Mouse (Mus musculus) liver, embryonic 11.5 days (tissue): ENCODE results near the gene Osbpl3. TPM values are rescaled to one million over a fixed set of nuclear protein-coding genes. Genes with fewer than 3 reads are reported as not detected.
A peak's percentile ranks its signal among the peaks of the same experiment; 100 is the strongest.

Experiments used
- ATAC-seq: fragments of 200-750 bp; cut with Nextera tagmentation; replicated peaks from 2 replicates; pipeline ENCODE4 v1.8.0; 2017; ENCODE audit warnings: moderate number of reproducible peaks, mild to moderate bottlenecking, moderate TSS enrichment, moderate library complexity; ENCODE audit not compliant: low FRiP score
- DNase-seq: peaks from one replicate; pipeline ENCODE4 v3.0.0-alpha.2; 2017; ENCODE audit warnings: low spot score
- H3K27ac ChIP-seq: fragments of 300-500 bp; sonication (generic); 2 replicates; pipeline ENCODE4 v1.5.1; 2014; ENCODE audit warnings: mild to moderate bottlenecking, low read depth, low read length, control low read depth
- H3K27me3 ChIP-seq: fragments of 300-500 bp; sonication (generic); replicated peaks from 2 replicates; pipeline ENCODE4 v1.6.1; 2014; ENCODE audit warnings: low read length, mixed read lengths; ENCODE audit not compliant: control insufficient read depth, insufficient read depth
- H3K36me3 ChIP-seq: fragments of 300-500 bp; sonication (generic); 2 replicates; pipeline ENCODE4 v1.6.1; 2014; ENCODE audit warnings: mild to moderate bottlenecking, low read length, moderate library complexity, mixed read lengths; ENCODE audit not compliant: control insufficient read depth, insufficient read depth
- H3K4me1 ChIP-seq: fragments of 300-500 bp; sonication (generic); replicated peaks from 2 replicates; pipeline ENCODE4 v1.6.1; 2014; ENCODE audit warnings: low read length, mixed read lengths; ENCODE audit not compliant: control insufficient read depth, insufficient read depth
- H3K4me2 ChIP-seq: fragments of 300-500 bp; sonication (generic); 2 replicates; pipeline ENCODE4 v1.6.1; 2014; ENCODE audit warnings: mild to moderate bottlenecking, control low read depth, moderate library complexity
- H3K4me3 ChIP-seq: fragments of 300-500 bp; sonication (generic); 2 replicates; pipeline ENCODE4 v1.5.1; 2014; ENCODE audit warnings: low read depth, low read length, control low read depth
- H3K9ac ChIP-seq: fragments of 300-500 bp; sonication (generic); 2 replicates; pipeline ENCODE4 v1.6.1; 2014; ENCODE audit warnings: low read depth, low read length, control low read depth
- H3K9me3 ChIP-seq: fragments of 300-500 bp; sonication (generic); 2 replicates; pipeline ENCODE4 v1.6.1; 2016; ENCODE audit warnings: low read length, inconsistent platforms, mixed read lengths; ENCODE audit not compliant: control insufficient read depth
- WGBS: fragments of 180-500 bp; shearing (Covaris S2); extraction: QIAGEN DNeasy Blood & Tissue Kit; methylation state at CpG from one replicate; pipeline ENCODE4 v1.1.7; 2014; 5-methylcytosine and 5-hydroxymethylcytosine counted together
- polyA plus RNA-seq: library from polyadenylated mRNA; unstranded; fragments of >200 nt; fragmentation: Nextera tagmentation; extraction: Ambion mirVana; gene quantifications from 2 replicates; pipeline ENCODE4 v1.2.1, GENCODE M21; 2014

Osbpl3 gene
- polyA plus RNA-seq, result 2.5 and 2.8 TPM in 2 replicates

- under 1% methylated on average over 45 of the region's 45 CpGs for WGBS
- peaks cover 3% of the 10 kb centered on the region for H3K27me3 ChIP-seq
- ATAC-seq (peak; percentile 93), DNase-seq (peak; percentile 85)
- no peaks in the 10 kb centered on the region for H3K4me1 ChIP-seq
- H3K9ac ChIP-seq, result peak within 1 kb of the TSS; percentile 67
- no peaks in the 10 kb centered on the region for H3K9me3 ChIP-seq
- H3K4me2 ChIP-seq, result peak within 1 kb of the TSS; percentile 98
- H3K36me3 ChIP-seq, result no peaks in the 10 kb centered on the region
- peak within 1 kb of the TSS; percentile 61 for H3K4me3 ChIP-seq
- no peak within 1 kb of the TSS; the same call in 1 of the 2 replicates for H3K27ac ChIP-seq
Observed at GRCm38 (mm10) chr6:50455829-50456469, at the start of gene Osbpl3. Gene Osbpl3, minus strand, starts transcription at chr6:50456201.

- H3K4me2 ChIP-seq, result peak overlapping the region; percentile 62
- no peaks in the 10 kb centered on the region for H3K9me3 ChIP-seq
- no peaks in the 10 kb centered on the region for H3K27me3 ChIP-seq
- H3K9ac ChIP-seq, result peak overlapping the region; percentile 52
- ATAC-seq (peak; percentile 69; the same call in 1 of the 2 replicates), DNase-seq (no peak)
- H3K36me3 ChIP-seq, result no peaks in the 10 kb centered on the region
- 70% methylated on average over 5 of the region's 5 CpGs for WGBS
- H3K4me1 ChIP-seq, result no peaks in the 10 kb centered on the region
- no peak overlapping the region for H3K27ac ChIP-seq
- H3K4me3 ChIP-seq, result peak overlapping the region; percentile 32
Observed at GRCm38 (mm10) chr6:50505531-50505930, 49.5 kb upstream of the Osbpl3 start.

GRCm38 (mm10) chr6:50504711-50505110, 48.7 kb upstream of the Osbpl3 start:
- H3K4me3 ChIP-seq, result peak overlapping the region; percentile 32
- H3K27ac ChIP-seq, result peak overlapping the region; percentile 13; the same call in 1 of the 2 replicates
- H3K4me1 ChIP-seq, result no peaks in the 10 kb centered on the region
- no peaks in the 10 kb centered on the region for H3K36me3 ChIP-seq
- 44% methylated on average over 5 of the region's 5 CpGs for WGBS
- H3K27me3 ChIP-seq, result no peaks in the 10 kb centered on the region
- H3K4me2 ChIP-seq, result peak overlapping the region; percentile 62
- ATAC-seq (peak; percentile 91), DNase-seq (no peak)
- no peak overlapping the region for H3K9ac ChIP-seq
- no peaks in the 10 kb centered on the region for H3K9me3 ChIP-seq

GRCm38 (mm10) chr6:50503779-50504178, 47.8 kb upstream of the Osbpl3 start:
- DNase-seq (no peak), ATAC-seq (no peak)
- Histone ChIP-seq H3K9ac (no peak overlapping the region), H3K4me1 (no peaks in the 10 kb centered on the region), H3K4me2 (peak overlapping the region; percentile 62), H3K27ac (no peak overlapping the region), H3K9me3 (no peaks in the 10 kb centered on the region), H3K4me3 (no peak overlapping the region), H3K27me3 (no peaks in the 10 kb centered on the region), H3K36me3 (no peaks in the 10 kb centered on the region)
- WGBS, result 60% methylated on average over 8 of the region's 8 CpGs

GRCm38 (mm10) chr6:50503031-50503430, 47.0 kb upstream of the Osbpl3 start:
- no peaks in the 10 kb centered on the region for H3K9me3 ChIP-seq
- WGBS, result 73% methylated on average over 4 of the region's 4 CpGs
- H3K4me2 ChIP-seq, result no peak overlapping the region
- no peak for DNase-seq
- H3K27ac ChIP-seq, result no peak overlapping the region
- no peaks in the 10 kb centered on the region for H3K27me3 ChIP-seq
- H3K9ac ChIP-seq, result no peak overlapping the region
- no peaks in the 10 kb centered on the region for H3K4me1 ChIP-seq
- H3K36me3 ChIP-seq, result no peaks in the 10 kb centered on the region
- no peak for ATAC-seq
- no peak overlapping the region for H3K4me3 ChIP-seq

GRCm38 (mm10) chr6:50498346-50498745, 42.3 kb upstream of the Osbpl3 start:
- no peaks in the 10 kb centered on the region for H3K27me3 ChIP-seq
- no peak overlapping the region for H3K4me3 ChIP-seq
- no peak overlapping the region for H3K9ac ChIP-seq
- no peak for DNase-seq
- WGBS, result 90% methylated on average over 2 of the region's 2 CpGs
- H3K4me2 ChIP-seq, result no peak overlapping the region
- no peak overlapping the region for H3K27ac ChIP-seq
- no peaks in the 10 kb centered on the region for H3K36me3 ChIP-seq
- ATAC-seq, result no peak
- H3K4me1 ChIP-seq, result no peaks in the 10 kb centered on the region
- H3K9me3 ChIP-seq, result no peaks in the 10 kb centered on the region

- DNase-seq (no peak), ATAC-seq (no peak)
- 77% methylated on average over 2 of the region's 2 CpGs for WGBS
- no peak overlapping the region for H3K4me3 ChIP-seq
- no peaks in the 10 kb centered on the region for H3K4me1 ChIP-seq
- no peak overlapping the region for H3K4me2 ChIP-seq
- no peak overlapping the region for H3K27ac ChIP-seq
- H3K27me3 ChIP-seq, result no peaks in the 10 kb centered on the region
- H3K36me3 ChIP-seq, result no peaks in the 10 kb centered on the region
- H3K9me3 ChIP-seq, result no peaks in the 10 kb centered on the region
- no peak overlapping the region for H3K9ac ChIP-seq
Observed at GRCm38 (mm10) chr6:50490519-50490918, 34.5 kb upstream of the Osbpl3 start.

GRCm38 (mm10) chr6:50489380-50489779, 33.4 kb upstream of the Osbpl3 start:
- H3K4me1 ChIP-seq, result no peaks in the 10 kb centered on the region
- ATAC-seq (no peak), DNase-seq (no peak)
- no peak overlapping the region for H3K27ac ChIP-seq
- no peak overlapping the region for H3K4me2 ChIP-seq
- no peak overlapping the region for H3K9ac ChIP-seq
- H3K36me3 ChIP-seq, result no peaks in the 10 kb centered on the region
- H3K27me3 ChIP-seq, result no peaks in the 10 kb centered on the region
- WGBS, result 66% methylated on average over 9 of the region's 9 CpGs
- H3K4me3 ChIP-seq, result no peak overlapping the region
- H3K9me3 ChIP-seq, result no peaks in the 10 kb centered on the region
